Mouse (Mus musculus): ENCODE data around the gene Aifm2.

Gene Aifm2

GRCm38 (mm10) chr10:61714771-61715461 lies at the start of gene Aifm2:
TSS of gene Aifm2 (plus strand) at chr10:61715263.
- peak; percentile 69 for ATAC-seq (ENCODE audit: insufficient number of reproducible peaks, low FRiP score, low TSS enrichment)

- ATAC-seq (ENCODE audit: insufficient number of reproducible peaks, low FRiP score, low TSS enrichment): no peak
Observed at GRCm38 (mm10) chr10:61665651-61666050, 49.4 kb upstream of the Aifm2 start.

GRCm38 (mm10) chr10:61669289-61669688 lies 45.8 kb upstream of the Aifm2 start:
- ATAC-seq (ENCODE audit: insufficient number of reproducible peaks, low FRiP score, low TSS enrichment): no peak

- no peak for ATAC-seq (ENCODE audit: insufficient number of reproducible peaks, low FRiP score, low TSS enrichment)
Observed at GRCm38 (mm10) chr10:61669896-61670295, 45.2 kb upstream of the Aifm2 start.

- no peak for ATAC-seq (ENCODE audit: insufficient number of reproducible peaks, low FRiP score, low TSS enrichment)
Observed at GRCm38 (mm10) chr10:61670758-61671157, 44.3 kb upstream of the Aifm2 start.

GRCm38 (mm10) chr10:61675935-61676334 lies 39.1 kb upstream of the Aifm2 start:
- ATAC-seq (ENCODE audit: insufficient number of reproducible peaks, low FRiP score, low TSS enrichment): no peak

GRCm38 (mm10) chr10:61679545-61679944 lies 35.5 kb upstream of the Aifm2 start:
- ATAC-seq (ENCODE audit: insufficient number of reproducible peaks, low FRiP score, low TSS enrichment): 0 out of 2 replicates have a peak, but pooled peaks have one; percentile 2

- peak; percentile 98 for ATAC-seq (ENCODE audit: insufficient number of reproducible peaks, low FRiP score, low TSS enrichment)
Observed at GRCm38 (mm10) chr10:61680015-61680913, 34.8 kb upstream of the Aifm2 start, which contains the start of gene Sar1a. TSS of gene Sar1a (plus strand) at chr10:61680299.

GRCm38 (mm10) chr10:61689405-61689804 lies 25.7 kb upstream of the Aifm2 start:
- ATAC-seq (ENCODE audit: insufficient number of reproducible peaks, low FRiP score, low TSS enrichment): no peak

- ATAC-seq (ENCODE audit: insufficient number of reproducible peaks, low FRiP score, low TSS enrichment): no peak
Observed at GRCm38 (mm10) chr10:61693563-61693962, 21.5 kb upstream of the Aifm2 start.

GRCm38 (mm10) chr10:61694870-61695670 lies 20.0 kb upstream of the Aifm2 start, which contains the start of gene Tysnd1:
TSS of gene Tysnd1 (plus strand) at chr10:61695514.
- peak; percentile 90 for ATAC-seq (ENCODE audit: insufficient number of reproducible peaks, low FRiP score, low TSS enrichment)

GRCm38 (mm10) chr10:61695703-61696559 lies 19.1 kb upstream of the Aifm2 start:
- no peak; the same call in 1 of the 2 replicates for ATAC-seq (ENCODE audit: insufficient number of reproducible peaks, low FRiP score, low TSS enrichment)

- ATAC-seq (ENCODE audit: insufficient number of reproducible peaks, low FRiP score, low TSS enrichment): no peak
Observed at GRCm38 (mm10) chr10:61696560-61696823, 18.6 kb upstream of the Aifm2 start.

- no peak for ATAC-seq (ENCODE audit: insufficient number of reproducible peaks, low FRiP score, low TSS enrichment)
Observed at GRCm38 (mm10) chr10:61697028-61697427, 18.0 kb upstream of the Aifm2 start.

- no peak for ATAC-seq (ENCODE audit: insufficient number of reproducible peaks, low FRiP score, low TSS enrichment)
Observed at GRCm38 (mm10) chr10:61704663-61705062, 10.4 kb upstream of the Aifm2 start.

GRCm38 (mm10) chr10:61706412-61707375 lies 8.4 kb upstream of the Aifm2 start:
- no peak for ATAC-seq (ENCODE audit: insufficient number of reproducible peaks, low FRiP score, low TSS enrichment)

- ATAC-seq (ENCODE audit: insufficient number of reproducible peaks, low FRiP score, low TSS enrichment): no peak
Observed at GRCm38 (mm10) chr10:61713601-61714000, 1.5 kb upstream of the Aifm2 start.

GRCm38 (mm10) chr10:61714146-61714545 lies 917 bp upstream of the Aifm2 start:
- ATAC-seq (ENCODE audit: insufficient number of reproducible peaks, low FRiP score, low TSS enrichment): no peak

- no peak for ATAC-seq (ENCODE audit: insufficient number of reproducible peaks, low FRiP score, low TSS enrichment)
Observed at GRCm38 (mm10) chr10:61715462-61715837, 387 bp downstream of the Aifm2 start.
